Mouse (Mus musculus) right cerebral cortex, postnatal 25 days (tissue): Measurements from ENCODE around the gene Vsig10.
"Not testable (repeated sequence)": the region's sequence is repeated elsewhere in the genome, so short reads cannot be mapped to it uniquely, and the experiment has no call there.

Experiments used
- DNase-seq: peaks from one replicate; pipeline ENCODE4 v3.0.0; 2022

Gene Vsig10

GRCm38 (mm10) chr5:117318741-117319629 lies at the start of gene Vsig10:
Gene Vsig10 (plus strand): TSS chr5:117319083.
- peak; percentile 45 for DNase-seq

- no peak for DNase-seq
Measured at GRCm38 (mm10) chr5:117269395-117269794, 49.5 kb upstream of the Vsig10 start.

GRCm38 (mm10) chr5:117271945-117272344 lies 46.9 kb upstream of the Vsig10 start:
- peak; percentile 75 for DNase-seq

- DNase-seq = no peak
Measured at GRCm38 (mm10) chr5:117274817-117275216, 44.1 kb upstream of the Vsig10 start.

GRCm38 (mm10) chr5:117277784-117278183 lies 41.1 kb upstream of the Vsig10 start:
- DNase-seq = no peak

- no peak for DNase-seq
Measured at GRCm38 (mm10) chr5:117278809-117279668, 39.8 kb upstream of the Vsig10 start.

- DNase-seq = no peak
Measured at GRCm38 (mm10) chr5:117279669-117280050, 39.2 kb upstream of the Vsig10 start.

GRCm38 (mm10) chr5:117281536-117281935 lies 37.3 kb upstream of the Vsig10 start:
- no peak for DNase-seq

- DNase-seq = no peak
Measured at GRCm38 (mm10) chr5:117282360-117282759, 36.5 kb upstream of the Vsig10 start.

- DNase-seq = no peak
Measured at GRCm38 (mm10) chr5:117284029-117284428, 34.9 kb upstream of the Vsig10 start.

GRCm38 (mm10) chr5:117284682-117285081 lies 34.2 kb upstream of the Vsig10 start:
- no peak for DNase-seq

- DNase-seq = no peak
Measured at GRCm38 (mm10) chr5:117285266-117285665, 33.6 kb upstream of the Vsig10 start.

- DNase-seq = no peak
Measured at GRCm38 (mm10) chr5:117286286-117286685, 32.6 kb upstream of the Vsig10 start.

GRCm38 (mm10) chr5:117286831-117287822 lies 31.8 kb upstream of the Vsig10 start, which contains the start of gene Pebp1:
Gene Pebp1 (minus strand): TSS chr5:117287625.
- DNase-seq = peak; percentile 95

- no peak for DNase-seq
Measured at GRCm38 (mm10) chr5:117289646-117290045, 29.2 kb upstream of the Vsig10 start.

- no peak for DNase-seq
Measured at GRCm38 (mm10) chr5:117290081-117290480, 28.8 kb upstream of the Vsig10 start.

GRCm38 (mm10) chr5:117291312-117291711 lies 27.6 kb upstream of the Vsig10 start:
- no peak for DNase-seq

GRCm38 (mm10) chr5:117292547-117292946 lies 26.3 kb upstream of the Vsig10 start:
- DNase-seq = no peak

GRCm38 (mm10) chr5:117293776-117294175 lies 25.1 kb upstream of the Vsig10 start:
- not testable (repeated sequence) for DNase-seq

GRCm38 (mm10) chr5:117295011-117295410 lies 23.9 kb upstream of the Vsig10 start:
- DNase-seq = no peak

GRCm38 (mm10) chr5:117302899-117303298 lies 16.0 kb upstream of the Vsig10 start:
- no peak for DNase-seq
